Mouse (Mus musculus) yolk sac, embryonic 10.5 days (tissue): ENCODE measurements around the gene Gm4064.
"Not testable (repeated sequence)": the region's sequence is repeated elsewhere in the genome, so short reads cannot be mapped to it uniquely, and the experiment has no call there.

Source experiments
- DNase-seq: peaks from one replicate; pipeline ENCODE4 v3.0.0-alpha.2; 2017; ENCODE audit warnings: low spot score

Gm4064 gene

DNA sequence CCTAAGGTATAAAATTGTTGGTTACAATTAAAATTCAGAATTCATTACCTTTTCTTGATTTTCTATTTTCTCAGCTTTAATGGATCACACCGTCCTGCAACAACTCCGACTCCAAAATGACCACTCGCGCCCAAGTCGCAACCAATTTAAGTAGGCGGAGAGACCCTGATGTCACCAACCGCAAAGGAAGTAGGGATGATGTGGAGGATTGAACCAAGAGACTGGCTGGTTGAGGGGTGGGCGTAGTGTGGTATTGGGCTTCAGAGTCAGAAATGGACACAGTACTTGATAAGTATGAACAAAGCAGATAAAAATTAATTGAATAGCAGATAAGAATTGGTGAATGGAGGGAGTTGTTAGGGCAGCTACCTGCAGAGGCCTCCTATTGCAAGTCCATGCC is at the start of gene Gm4064:
Gene Gm4064 (minus strand): TSS at position 101 of the 400 bp plus-strand sequence.
- DNase-seq: not testable (repeated sequence)

DNA sequence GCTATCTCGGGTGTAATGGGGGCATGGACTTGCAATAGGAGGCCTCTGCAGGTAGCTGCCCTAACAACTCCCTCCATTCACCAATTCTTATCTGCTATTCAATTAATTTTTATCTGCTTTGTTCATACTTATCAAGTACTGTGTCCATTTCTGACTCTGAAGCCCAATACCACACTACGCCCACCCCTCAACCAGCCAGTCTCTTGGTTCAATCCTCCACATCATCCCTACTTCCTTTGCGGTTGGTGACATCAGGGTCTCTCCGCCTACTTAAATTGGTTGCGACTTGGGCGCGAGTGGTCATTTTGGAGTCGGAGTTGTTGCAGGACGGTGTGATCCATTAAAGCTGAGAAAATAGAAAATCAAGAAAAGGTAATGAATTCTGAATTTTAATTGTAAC is 34.4 kb upstream of the Gm4064 start, which contains the start of the genes Rbmy and Gm10256:
Gene Rbmy (plus strand): TSS at position 301 of the 400 bp plus-strand sequence.
Gene Gm10256 (plus strand): TSS at position 320 of the 400 bp plus-strand sequence.
- not testable (repeated sequence) for DNase-seq
